Mouse (Mus musculus) ES-Bruce4 (cell line): ENCODE measurements around the gene Taf3.

Experiments
- EP300 ChIP-seq: IDR thresholded peaks from 2 replicates; pipeline ENCODE4 v1.6.1; 2011; ENCODE audit warnings: low read depth, low read length; ENCODE audit not compliant: insufficient read depth
- POLR2A ChIP-seq: IDR thresholded peaks from one replicate; pipeline ENCODE4 v1.8.1; 2011; ENCODE audit warnings: low read length; ENCODE audit not compliant: insufficient read depth

DNA sequence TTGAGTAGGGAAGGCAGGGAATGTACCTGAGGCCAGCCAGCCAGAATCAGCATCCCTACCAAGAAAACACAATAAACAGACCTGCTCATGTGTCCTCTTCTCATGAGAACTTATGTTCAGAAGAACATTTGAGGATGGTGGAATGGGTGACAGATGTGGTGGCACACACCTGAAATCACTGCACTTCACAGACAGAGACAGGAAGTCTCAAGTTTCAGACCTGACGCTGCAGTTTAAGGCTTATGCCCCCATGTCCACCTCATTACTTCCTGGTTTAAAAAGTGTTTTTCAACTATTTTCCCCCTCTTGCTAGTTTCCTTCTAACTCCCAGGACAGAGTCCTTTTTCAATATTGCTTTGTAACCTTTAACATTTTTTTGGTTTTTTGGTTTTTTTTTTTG lies 34.3 kb upstream of the Taf3 start:
- no peak for TF ChIP-seq EP300
- TF ChIP-seq POLR2A = no peak
